15 mouse cellular contexts compared by ENCODE assay signal in genomic region chr9:115089644-115090043, GRCm38 (mm10).
DNase-seq lines count a peak whose midpoint lies in the region; ATAC-seq and TF ChIP-seq lines count a peak whose summit lies in the region.
"Had no signal": no experiment of that assay in that cellular context is flagged by ENCODE, and none has a peak within 500 bp of the region (broad histone marks: within the 10 kb centered on the region; RNA-seq: fewer than 3 reads in every experiment).

No protein-coding gene starts in this region.

- H3K9me3 ChIP-seq in heart, postnatal 0 days (replicated peaks; ENCODE audit: control insufficient read depth, low read length) = 0 out of 2 replicates have a peak, but pooled peaks cover 4% of the 10 kb centered on the region
- H3K9me3 ChIP-seq in lung, embryonic 14.5 days (ENCODE audit: low read depth, low read length) = no peaks in the 10 kb centered on the region
- peaks cover 5% of the 10 kb centered on the region for H3K9me3 ChIP-seq in ES-Bruce4 (replicated peaks; ENCODE audit: control insufficient read depth, insufficient read depth, low read length, poor library complexity, severe bottlenecking)
- H3K9me3 ChIP-seq: hindbrain, embryonic 12.5 days; stomach, embryonic 15.5 days had no signal

- WGBS in heart, postnatal 0 days = 78% methylated on average over 5 of the region's 5 CpGs
- 72% methylated on average over 5 of the region's 5 CpGs for WGBS in lung, embryonic 14.5 days

- TF ChIP-seq EP300 in heart, postnatal 0 days (IDR thresholded peaks at IDR 0.05; ENCODE audit: low read depth) = no peak
- TF ChIP-seq EP300 in ES-Bruce4 (IDR thresholded peaks at IDR 0.05; ENCODE audit: insufficient read depth, low read depth, low read length) = no peak

- no peaks in the 10 kb centered on the region for H3K4me1 ChIP-seq in heart, postnatal 0 days (ENCODE audit: control insufficient read depth, insufficient read depth)
- no peaks in the 10 kb centered on the region for H3K4me1 ChIP-seq in lung, embryonic 14.5 days (ENCODE audit: insufficient read depth)
- H3K4me1 ChIP-seq in ES-Bruce4 (ENCODE audit: control insufficient read depth, insufficient read depth, low read length) = no peaks in the 10 kb centered on the region
- H3K4me1 ChIP-seq: megakaryocyte, embryonic 14.5 days had no signal

- ATAC-seq in heart, postnatal 0 days (ENCODE audit: insufficient read depth, low read depth) = no peak
- ATAC-seq in lung, embryonic 14.5 days (ENCODE audit: insufficient read depth) = no peak

- no peak overlapping the region for H3K4me2 ChIP-seq in heart, postnatal 0 days (ENCODE audit: low read depth, low read length)
- no peak overlapping the region for H3K4me2 ChIP-seq in lung, embryonic 14.5 days
- H3K4me2 ChIP-seq: hindbrain, embryonic 12.5 days; limb, embryonic 12.5 days; stomach, embryonic 15.5 days had no signal

- H3K4me3 ChIP-seq in heart, postnatal 0 days (ENCODE audit: low read depth, low read length) = no peak overlapping the region
- H3K4me3 ChIP-seq in lung, embryonic 14.5 days (ENCODE audit: low read depth, low read length) = no peak overlapping the region
- H3K4me3 ChIP-seq in ES-Bruce4 (ENCODE audit: low read depth, low read length) = no peak overlapping the region
- H3K4me3 ChIP-seq: heart, embryonic 10.5 days; hindbrain, embryonic 12.5 days; limb, embryonic 12.5 days; megakaryocyte, embryonic 14.5 days; stomach, embryonic 15.5 days had no signal

- H3K36me3 ChIP-seq in heart, postnatal 0 days (replicated peaks; ENCODE audit: control insufficient read depth, insufficient read depth, low read length) = no peaks in the 10 kb centered on the region
- peaks cover 3% of the 10 kb centered on the region; the same call in 1 of the 2 replicates for H3K36me3 ChIP-seq in lung, embryonic 14.5 days (ENCODE audit: insufficient read depth)
- H3K36me3 ChIP-seq in ES-Bruce4 (ENCODE audit: control insufficient read depth, insufficient read depth, low read length, poor library complexity, severe bottlenecking) = no peaks in the 10 kb centered on the region
- H3K36me3 ChIP-seq: hindbrain, embryonic 12.5 days; stomach, embryonic 15.5 days had no signal

- no peak for TF ChIP-seq POLR2A in ES-Bruce4 (IDR thresholded peaks at IDR 0.05; ENCODE audit: insufficient read depth, low read length)

- H3K9ac ChIP-seq in heart, postnatal 0 days (replicated peaks; ENCODE audit: low read depth, low read length) = no peak overlapping the region
- H3K9ac ChIP-seq in lung, embryonic 14.5 days = no peak overlapping the region
- H3K9ac ChIP-seq in ES-Bruce4 (ENCODE audit: low read depth, poor library complexity, severe bottlenecking) = no peak overlapping the region
- H3K9ac ChIP-seq: hindbrain, embryonic 12.5 days; limb, embryonic 12.5 days; stomach, embryonic 15.5 days had no signal

- DNase-seq in heart, postnatal 0 days (ENCODE audit: low spot score) = no peak
- DNase-seq in heart, adult 8-10 months (ENCODE audit: low spot score) = no peak
- DNase-seq in lung, embryonic 14.5 days = peak; percentile 28
- no peak for DNase-seq in lung, adult 18-20 months
- DNase-seq in forelimb bud, embryonic 11.5 days (ENCODE audit: low read depth, low spot score) = peak; percentile 23
- no peak for DNase-seq in right cerebral cortex, postnatal 36 days (ENCODE audit: low spot score in 2 of 2)
- no peak for DNase-seq in adrenal gland, postnatal 14 days
- DNase-seq: kidney, adult 8-10 months; right cerebral cortex, postnatal 14 days had no signal

- H3K27ac ChIP-seq in heart, postnatal 0 days (ENCODE audit: low read depth) = no peak overlapping the region
- no peak overlapping the region for H3K27ac ChIP-seq in lung, embryonic 14.5 days (ENCODE audit: low read depth)
- H3K27ac ChIP-seq in ES-Bruce4 (ENCODE audit: insufficient read depth, low read length) = no peak overlapping the region
- H3K27ac ChIP-seq: limb, embryonic 12.5 days; stomach, embryonic 15.5 days had no signal

- TF ChIP-seq CTCF in heart, postnatal 0 days (IDR thresholded peaks at IDR 0.05; ENCODE audit: low read depth) = peak; percentile 16; the same call in 1 of the 2 replicates
- peak; percentile 52 for TF ChIP-seq CTCF in lung, embryonic 14.5 days (IDR thresholded peaks at IDR 0.05; ENCODE audit: low read depth)
- TF ChIP-seq CTCF in ES-Bruce4 (IDR thresholded peaks at IDR 0.05; ENCODE audit: low read depth, low read length) = peak; percentile 47

- no peaks in the 10 kb centered on the region for H3K27me3 ChIP-seq in heart, postnatal 0 days (ENCODE audit: control insufficient read depth, insufficient read depth, low read length)
- H3K27me3 ChIP-seq in lung, embryonic 14.5 days (ENCODE audit: insufficient read depth, low read length) = no peaks in the 10 kb centered on the region
- H3K27me3 ChIP-seq in ES-Bruce4 (ENCODE audit: control insufficient read depth, insufficient read depth, low read length, poor library complexity, severe bottlenecking) = no peaks in the 10 kb centered on the region
- H3K27me3 ChIP-seq: hindbrain, embryonic 12.5 days; limb, embryonic 12.5 days; stomach, embryonic 15.5 days had no signal

Comparison
In these comparisons a context has a peak if more than half of its experiments do, and no peak if none do; other contexts are left out.
1. DNase-seq: peak in lung, embryonic 14.5 days (single experiment) and forelimb bud, embryonic 11.5 days (single experiment); none in heart, postnatal 0 days (single experiment), heart, adult 8-10 months (single experiment), lung, adult 18-20 months (0 of 2), right cerebral cortex, postnatal 36 days (0 of 2) and adrenal gland, postnatal 14 days (single experiment).
2. Peak in every context shown above with its lines, with median percentiles within 50 percentile points of each other: CTCF ChIP-seq.